Mouse (Mus musculus): ENCODE measurements around the gene Cox4i2. TPM values are rescaled to one million over a fixed set of nuclear protein-coding genes. Genes with fewer than 3 reads are reported as not detected.

Gene Cox4i2
- polyA plus RNA-seq, 1 experiment from 2014 or later: 22.5 TPM

DNA sequence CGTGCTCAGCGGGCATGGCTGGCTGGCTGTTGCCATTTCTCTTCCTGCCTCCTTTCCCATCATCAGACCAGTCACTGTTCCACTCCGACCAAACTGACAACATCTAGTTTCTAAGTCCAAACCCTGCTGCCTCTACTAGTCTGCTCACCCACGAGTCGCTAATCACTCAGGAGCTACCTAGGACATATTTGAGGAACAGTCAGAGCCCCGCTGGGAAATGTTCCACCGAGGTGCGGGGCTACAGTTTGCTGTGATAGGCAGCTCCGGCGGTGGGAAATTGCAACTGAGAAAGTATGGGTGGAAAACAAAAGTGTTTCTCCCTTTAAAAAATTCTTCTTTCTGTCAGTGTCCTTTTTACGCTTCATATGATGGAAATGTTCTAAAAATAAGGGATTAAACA, 36.3 kb upstream of the Cox4i2 start:
- Histone ChIP-seq H3K4me3 (ENCODE audit: low read depth, low read length) (no peak overlapping the region), H3K4me1 (ENCODE audit: control insufficient read depth, insufficient read depth, low read length) (no peaks in the 10 kb centered on the region; the same call in 1 of the 2 replicates), H3K27me3 (ENCODE audit: control insufficient read depth, insufficient read depth, low read length) (no peaks in the 10 kb centered on the region), H3K36me3 (ENCODE audit: control insufficient read depth, insufficient read depth, low read length) (no peaks in the 10 kb centered on the region), H3K9ac (ENCODE audit: low read depth, low read length) (no peak overlapping the region), H3K4me2 (no peak overlapping the region), H3K27ac (ENCODE audit: low read depth, low read length) (no peak overlapping the region), H3K9me3 (replicated peaks; ENCODE audit: control insufficient read depth, low read length) (no peaks in the 10 kb centered on the region)
- ATAC-seq (replicated peaks; ENCODE audit: insufficient number of reproducible peaks, low FRiP score, low TSS enrichment): no peak
- 69% methylated on average over 11 of the region's 11 CpGs for WGBS (ENCODE audit: insufficient replicate concordance)

GRCm38 (mm10) chr2:152718076-152718475, 35.9 kb upstream of the Cox4i2 start:
- Histone ChIP-seq H3K27ac (ENCODE audit: low read depth, low read length) (no peak overlapping the region), H3K9me3 (replicated peaks; ENCODE audit: control insufficient read depth, low read length) (no peaks in the 10 kb centered on the region), H3K4me2 (no peak overlapping the region), H3K4me1 (ENCODE audit: control insufficient read depth, insufficient read depth, low read length) (no peaks in the 10 kb centered on the region; the same call in 1 of the 2 replicates), H3K36me3 (ENCODE audit: control insufficient read depth, insufficient read depth, low read length) (no peaks in the 10 kb centered on the region), H3K4me3 (ENCODE audit: low read depth, low read length) (no peak overlapping the region), H3K27me3 (ENCODE audit: control insufficient read depth, insufficient read depth, low read length) (no peaks in the 10 kb centered on the region), H3K9ac (ENCODE audit: low read depth, low read length) (no peak overlapping the region)
- ATAC-seq (replicated peaks; ENCODE audit: insufficient number of reproducible peaks, low FRiP score, low TSS enrichment): no peak
- WGBS (ENCODE audit: insufficient replicate concordance): 44% methylated on average over 6 of the region's 6 CpGs

DNA sequence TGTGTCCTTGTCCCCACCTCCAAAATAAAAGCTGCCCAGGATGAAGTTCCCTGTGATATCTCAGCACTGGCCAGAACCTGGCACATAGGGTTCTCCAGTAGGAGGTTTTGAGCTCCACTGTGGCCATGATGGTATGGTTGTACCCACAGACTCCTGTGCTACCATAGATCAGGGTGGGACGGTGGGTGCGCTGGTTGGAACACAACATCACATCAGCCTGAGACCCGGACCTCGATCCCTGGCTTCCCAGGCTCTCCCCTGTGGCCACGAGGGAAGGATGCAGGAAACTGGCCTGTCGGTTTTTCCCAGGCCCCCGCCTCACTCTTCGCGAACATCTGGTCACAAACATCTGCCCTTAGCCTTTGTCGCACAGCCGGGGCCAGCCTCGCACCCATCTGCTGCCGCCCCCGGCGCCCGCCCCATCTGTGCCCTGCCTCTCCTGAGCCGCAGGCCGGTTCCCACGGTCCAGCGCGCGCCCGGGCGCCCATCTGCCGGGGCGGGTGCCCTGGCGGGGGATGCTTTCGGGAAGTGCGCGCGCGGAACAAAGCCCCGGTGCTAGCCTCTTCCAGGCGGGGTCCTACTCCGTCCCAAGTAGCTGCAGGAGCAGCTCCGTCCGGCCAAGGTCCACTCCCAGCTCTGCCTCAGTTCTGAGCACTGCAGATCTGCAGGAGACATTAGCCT, 30.2 kb upstream of the Cox4i2 start:
- 3% methylated on average over 37 of the region's 37 CpGs for WGBS (ENCODE audit: insufficient replicate concordance)
- Histone ChIP-seq H3K4me3 (ENCODE audit: low read depth, low read length) (peak overlapping the region; percentile 44), H3K9ac (ENCODE audit: low read depth, low read length) (peak overlapping the region; percentile 69), H3K4me1 (ENCODE audit: control insufficient read depth, insufficient read depth, low read length) (peaks cover 15% of the 10 kb centered on the region; the same call in 1 of the 2 replicates), H3K36me3 (ENCODE audit: control insufficient read depth, insufficient read depth, low read length) (no peaks in the 10 kb centered on the region), H3K27me3 (ENCODE audit: control insufficient read depth, insufficient read depth, low read length) (no peaks in the 10 kb centered on the region), H3K27ac (ENCODE audit: low read depth, low read length) (no peak overlapping the region), H3K4me2 (peak overlapping the region; percentile 81), H3K9me3 (replicated peaks; ENCODE audit: control insufficient read depth, low read length) (no peaks in the 10 kb centered on the region)
- ATAC-seq (replicated peaks; ENCODE audit: insufficient number of reproducible peaks, low FRiP score, low TSS enrichment): peak; percentile 41; the same call in 1 of the 2 replicates

DNA sequence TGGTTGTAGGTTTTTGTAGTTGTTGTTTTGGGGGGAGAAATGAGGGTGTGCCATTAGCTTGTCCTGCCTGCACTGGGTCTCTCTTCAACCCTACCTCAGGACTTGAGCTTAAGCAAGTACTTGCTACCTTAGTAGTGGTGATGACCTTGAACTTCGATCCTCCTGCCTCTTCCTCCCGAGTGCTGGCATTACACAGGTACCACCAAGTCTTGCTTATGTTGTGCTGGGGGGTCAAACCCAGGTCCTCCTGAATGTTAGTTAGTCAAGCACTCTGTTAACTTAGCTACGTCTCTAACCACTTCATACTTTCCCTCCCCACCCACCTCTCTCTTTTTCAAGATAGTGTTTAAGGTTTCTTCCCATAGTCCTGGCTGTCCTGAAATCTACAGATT, 29.6 kb upstream of the Cox4i2 start:
- Histone ChIP-seq H3K36me3 (ENCODE audit: control insufficient read depth, insufficient read depth, low read length) (no peaks in the 10 kb centered on the region), H3K9me3 (replicated peaks; ENCODE audit: control insufficient read depth, low read length) (no peaks in the 10 kb centered on the region), H3K27ac (ENCODE audit: low read depth, low read length) (no peak overlapping the region), H3K4me1 (ENCODE audit: control insufficient read depth, insufficient read depth, low read length) (peaks cover 19% of the 10 kb centered on the region), H3K27me3 (ENCODE audit: control insufficient read depth, insufficient read depth, low read length) (no peaks in the 10 kb centered on the region), H3K4me2 (peak overlapping the region; percentile 81), H3K4me3 (ENCODE audit: low read depth, low read length) (peak overlapping the region; percentile 44), H3K9ac (ENCODE audit: low read depth, low read length) (peak overlapping the region; percentile 69; the same call in 1 of the 2 replicates)
- WGBS (ENCODE audit: insufficient replicate concordance): 64% methylated on average over 3 of the region's 3 CpGs
- ATAC-seq (replicated peaks; ENCODE audit: insufficient number of reproducible peaks, low FRiP score, low TSS enrichment): no peak

DNA sequence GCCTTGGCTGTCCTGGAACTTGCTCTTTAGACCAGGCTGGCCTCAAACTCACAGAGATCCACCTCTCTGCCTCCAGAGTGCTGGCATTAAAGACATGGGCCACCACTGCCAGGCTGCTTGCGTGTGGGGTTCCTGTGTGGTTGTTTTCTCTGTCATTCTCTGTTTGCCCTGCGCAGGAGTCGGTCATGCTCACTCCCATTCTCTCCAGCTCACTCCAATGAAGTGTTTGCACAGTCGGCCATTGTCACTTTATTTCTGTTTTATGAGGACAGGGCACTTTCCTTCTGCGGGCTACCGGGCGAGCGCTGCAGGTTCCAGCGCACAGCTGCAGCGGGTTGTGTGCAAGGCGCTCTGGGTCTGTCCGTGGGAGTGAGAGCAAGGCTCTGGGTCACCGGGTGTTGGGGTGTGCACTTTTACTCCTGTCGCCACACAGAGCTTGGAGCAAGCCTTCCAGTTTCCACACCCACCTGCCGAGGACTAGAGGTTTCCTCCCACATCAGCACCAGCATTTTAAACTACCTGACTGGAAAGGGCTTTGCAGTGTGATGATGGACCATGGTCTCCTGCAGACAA, 28.7 kb upstream of the Cox4i2 start:
- no peak for ATAC-seq (replicated peaks; ENCODE audit: insufficient number of reproducible peaks, low FRiP score, low TSS enrichment)
- Histone ChIP-seq H3K27me3 (ENCODE audit: control insufficient read depth, insufficient read depth, low read length) (no peaks in the 10 kb centered on the region), H3K9ac (ENCODE audit: low read depth, low read length) (no peak overlapping the region), H3K27ac (ENCODE audit: low read depth, low read length) (no peak overlapping the region), H3K36me3 (ENCODE audit: control insufficient read depth, insufficient read depth, low read length) (no peaks in the 10 kb centered on the region), H3K9me3 (replicated peaks; ENCODE audit: control insufficient read depth, low read length) (no peaks in the 10 kb centered on the region), H3K4me2 (no peak overlapping the region), H3K4me3 (ENCODE audit: low read depth, low read length) (no peak overlapping the region), H3K4me1 (ENCODE audit: control insufficient read depth, insufficient read depth, low read length) (peaks cover 28% of the 10 kb centered on the region)
- 73% methylated on average over 15 of the region's 15 CpGs for WGBS (ENCODE audit: insufficient replicate concordance)

GRCm38 (mm10) chr2:152726213-152726612, 27.8 kb upstream of the Cox4i2 start:
- ATAC-seq (replicated peaks; ENCODE audit: insufficient number of reproducible peaks, low FRiP score, low TSS enrichment): no peak
- no peak overlapping the region for H3K27ac ChIP-seq (ENCODE audit: low read depth, low read length)
- 80% methylated on average over 6 of the region's 6 CpGs for WGBS (ENCODE audit: insufficient replicate concordance)
- no peak overlapping the region for H3K4me3 ChIP-seq (ENCODE audit: low read depth, low read length)
- H3K4me2 ChIP-seq: no peak overlapping the region
- H3K9ac ChIP-seq (ENCODE audit: low read depth, low read length): no peak overlapping the region
- H3K36me3 ChIP-seq (ENCODE audit: control insufficient read depth, insufficient read depth, low read length): no peaks in the 10 kb centered on the region
- H3K9me3 ChIP-seq (replicated peaks; ENCODE audit: control insufficient read depth, low read length): no peaks in the 10 kb centered on the region
- peaks cover 30% of the 10 kb centered on the region for H3K4me1 ChIP-seq (ENCODE audit: control insufficient read depth, insufficient read depth, low read length)
- no peaks in the 10 kb centered on the region for H3K27me3 ChIP-seq (ENCODE audit: control insufficient read depth, insufficient read depth, low read length)

- WGBS (ENCODE audit: insufficient replicate concordance): 56% methylated on average over 6 of the region's 6 CpGs
- Histone ChIP-seq H3K36me3 (ENCODE audit: control insufficient read depth, insufficient read depth, low read length) (no peaks in the 10 kb centered on the region), H3K27ac (ENCODE audit: low read depth, low read length) (peak overlapping the region; percentile 87), H3K4me2 (no peak overlapping the region), H3K4me1 (ENCODE audit: control insufficient read depth, insufficient read depth, low read length) (peaks cover 30% of the 10 kb centered on the region), H3K27me3 (ENCODE audit: control insufficient read depth, insufficient read depth, low read length) (no peaks in the 10 kb centered on the region), H3K9me3 (replicated peaks; ENCODE audit: control insufficient read depth, low read length) (no peaks in the 10 kb centered on the region), H3K9ac (ENCODE audit: low read depth, low read length) (0 out of 2 replicates have a peak overlapping the region, but pooled peaks have one; percentile 28), H3K4me3 (ENCODE audit: low read depth, low read length) (no peak overlapping the region)
- ATAC-seq (replicated peaks; ENCODE audit: insufficient number of reproducible peaks, low FRiP score, low TSS enrichment): no peak
These were observed 27.1 kb upstream of the Cox4i2 start for GRCm38 (mm10) chr2:152726751-152727335.

- Histone ChIP-seq H3K27ac (ENCODE audit: low read depth, low read length) (peak overlapping the region; percentile 87), H3K4me1 (ENCODE audit: control insufficient read depth, insufficient read depth, low read length) (peaks cover 30% of the 10 kb centered on the region), H3K9ac (ENCODE audit: low read depth, low read length) (peak overlapping the region; percentile 39; the same call in 1 of the 2 replicates), H3K9me3 (replicated peaks; ENCODE audit: control insufficient read depth, low read length) (no peaks in the 10 kb centered on the region), H3K36me3 (ENCODE audit: control insufficient read depth, insufficient read depth, low read length) (no peaks in the 10 kb centered on the region), H3K27me3 (ENCODE audit: control insufficient read depth, insufficient read depth, low read length) (no peaks in the 10 kb centered on the region), H3K4me2 (no peak overlapping the region), H3K4me3 (ENCODE audit: low read depth, low read length) (no peak overlapping the region)
- no peak for ATAC-seq (replicated peaks; ENCODE audit: insufficient number of reproducible peaks, low FRiP score, low TSS enrichment)
- 76% methylated on average over 14 of the region's 14 CpGs for WGBS (ENCODE audit: insufficient replicate concordance)
These were observed 26.0 kb upstream of the Cox4i2 start for GRCm38 (mm10) chr2:152727795-152728510.

All from heart, embryonic 11.5 days (tissue).